Mouse (Mus musculus) ES-E14 (cell line): Measurements from ENCODE around the gene Fadd.

Experiments
- CHD2 ChIP-seq: IDR thresholded peaks from 2 replicates; pipeline ENCODE4 v1.6.1; 2014; ENCODE audit warnings: mild to moderate bottlenecking, low read depth, low read length, inconsistent platforms
- HCFC1 ChIP-seq: IDR thresholded peaks from 2 replicates; pipeline ENCODE4 v1.6.1; 2012; ENCODE audit warnings: low read length, inconsistent platforms, borderline replicate concordance; ENCODE audit not compliant: insufficient read depth
- MAFK ChIP-seq: IDR thresholded peaks from 2 replicates; pipeline ENCODE4 v1.6.1; 2014; ENCODE audit warnings: mild to moderate bottlenecking, low read depth, low read length, inconsistent platforms; ENCODE audit not compliant: insufficient read depth
- ZC3H11A ChIP-seq: IDR thresholded peaks from 2 replicates; pipeline ENCODE4 v1.6.1; 2012; ENCODE audit warnings: low read depth, mild to moderate bottlenecking, inconsistent platforms, low read length, borderline replicate concordance
- ZNF384 ChIP-seq: IDR thresholded peaks from 2 replicates; pipeline ENCODE4 v1.6.1; 2012; ENCODE audit warnings: low read depth, low read length, inconsistent platforms

- no peak for TF ChIP-seq ZC3H11A
- no peak for TF ChIP-seq ZNF384
- TF ChIP-seq MAFK = no peak
- TF ChIP-seq HCFC1 = no peak
- no peak for TF ChIP-seq CHD2
Observed at GRCm38 (mm10) chr7:144620721-144621681, 38.7 kb upstream of the Fadd start.
